Mouse (Mus musculus): Measurements from ENCODE around the gene Thnsl1.

GRCm38 (mm10) chr2:21253644-21254043 is 48.1 kb downstream of the Thnsl1 start:
- TF ChIP-seq CTCF (IDR thresholded peaks at IDR 0.05; ENCODE audit: low read depth, low read length) (no peak), POLR2A (IDR thresholded peaks at IDR 0.05; ENCODE audit: extremely low read depth, insufficient read depth, low read length) (no peak)

Data from liver, adult 2 months (tissue).